Mouse (Mus musculus) kidney, adult 9 months (tissue): ENCODE data around the gene Mrtfb.

Experiments
- DNase-seq: peaks from one replicate; pipeline ENCODE4 v3.0.0; 2022

Gene Mrtfb

DNA sequence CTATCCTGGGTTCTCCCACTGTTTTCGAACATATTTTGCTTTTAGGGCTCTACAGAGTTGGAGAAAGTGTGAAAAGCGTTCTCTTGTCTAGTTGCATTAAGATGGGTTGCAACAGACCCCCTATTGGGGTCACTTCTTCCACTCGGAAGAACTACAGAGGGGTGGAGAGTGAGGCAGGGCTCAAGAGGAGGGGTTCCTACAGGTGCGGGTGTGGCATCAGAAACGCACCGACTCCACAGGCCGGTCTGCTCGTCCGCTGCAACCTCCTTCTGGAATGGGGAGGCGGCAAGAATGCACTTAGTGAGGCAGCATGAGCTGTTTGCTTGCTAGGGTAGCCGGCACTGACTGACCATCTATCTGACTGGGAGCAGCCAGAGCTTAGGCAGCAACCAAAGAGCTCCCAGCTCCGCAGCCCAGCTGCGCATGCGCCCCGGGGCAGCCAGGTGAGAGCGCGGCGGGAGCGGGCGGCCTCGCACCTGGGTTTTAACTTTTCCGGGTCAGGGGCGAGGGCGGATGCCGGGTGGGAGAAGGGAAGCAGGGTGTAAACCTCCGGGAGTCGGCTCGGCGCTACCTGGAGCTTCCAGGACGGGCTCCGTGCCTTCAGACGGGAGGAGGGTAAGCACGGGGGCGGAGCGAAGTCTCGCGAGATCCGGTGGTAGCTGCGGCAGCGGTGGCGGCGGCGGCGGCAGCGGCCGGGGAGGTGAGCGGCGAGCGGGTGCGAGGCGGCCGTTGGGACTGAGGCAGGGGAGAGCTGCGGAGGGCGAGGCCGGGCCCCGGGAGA lies at the start of gene Mrtfb:
Mrtfb (plus strand) TSS at position 627 of the 781 bp plus-strand sequence.
- peak; percentile 92 for DNase-seq

- no peak for DNase-seq
Observed at GRCm38 (mm10) chr16:13207649-13208048, 48.6 kb upstream of the Mrtfb start.

GRCm38 (mm10) chr16:13208087-13208486 lies 48.2 kb upstream of the Mrtfb start:
- DNase-seq: no peak

DNA sequence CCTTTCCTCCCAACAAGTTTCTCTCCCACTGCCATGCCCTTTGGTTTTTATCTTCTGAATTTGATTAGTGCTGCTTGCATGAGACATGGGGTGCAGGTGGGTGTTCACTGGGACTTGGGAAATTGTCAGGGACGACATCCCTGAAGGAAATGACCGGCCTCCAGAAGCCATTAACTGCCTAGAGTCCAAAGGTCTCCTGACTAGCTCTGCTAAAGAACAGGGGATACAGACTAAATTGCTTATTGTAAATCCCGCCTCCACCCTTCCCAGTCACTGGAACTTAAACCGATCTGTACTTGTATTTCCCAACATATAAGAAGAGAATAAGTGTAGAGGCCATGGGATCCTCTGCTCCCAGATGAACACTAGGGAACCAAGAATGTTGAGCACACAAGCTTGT lies 43.5 kb upstream of the Mrtfb start:
- no peak for DNase-seq

GRCm38 (mm10) chr16:13216116-13216952 lies 39.9 kb upstream of the Mrtfb start:
- DNase-seq: peak; percentile 19

DNA sequence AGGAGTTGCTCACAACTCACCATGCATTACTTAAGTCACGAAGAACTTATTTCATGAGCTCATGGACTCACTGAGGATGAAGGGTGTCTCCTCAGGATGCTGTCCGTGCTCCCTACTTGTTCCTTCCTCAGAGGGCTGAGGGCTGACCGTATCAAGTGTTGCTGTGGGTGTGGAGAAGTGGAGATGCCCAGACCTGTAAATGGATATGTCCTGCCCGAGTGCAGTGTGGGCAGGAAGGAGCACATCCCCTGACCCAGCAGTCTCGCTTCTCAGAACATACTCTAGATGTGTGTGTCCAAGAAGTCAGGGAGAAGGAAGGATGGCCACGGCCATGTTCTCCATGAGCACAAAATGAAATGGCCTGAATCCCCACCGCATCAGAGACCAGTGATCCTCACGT lies 38.3 kb upstream of the Mrtfb start:
- no peak for DNase-seq

DNA sequence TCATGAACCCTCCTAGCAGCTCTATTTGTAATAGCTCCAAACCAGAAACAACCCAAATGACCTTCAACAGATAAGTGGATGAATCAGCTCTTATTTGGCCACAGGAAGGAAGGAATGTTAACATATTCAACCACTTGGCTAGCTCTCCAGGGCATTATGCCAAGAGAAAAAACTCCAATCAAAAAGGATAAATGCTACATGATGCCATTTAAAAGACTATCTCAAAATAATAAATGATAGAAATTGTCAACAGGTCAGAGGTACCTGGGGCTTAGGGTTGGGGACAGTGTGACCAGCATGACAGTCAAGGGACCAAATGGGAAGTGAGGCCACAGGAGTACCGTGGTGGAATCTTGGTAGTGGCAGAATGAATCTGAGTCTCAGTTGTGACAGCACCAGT lies 34.8 kb upstream of the Mrtfb start:
- peak; percentile 34 for DNase-seq

- DNase-seq: no peak
Observed at GRCm38 (mm10) chr16:13232043-13232442, 24.2 kb upstream of the Mrtfb start.

- DNase-seq: peak; percentile 62
Observed at GRCm38 (mm10) chr16:13232912-13233802, 23.1 kb upstream of the Mrtfb start.

GRCm38 (mm10) chr16:13239039-13239438 lies 17.2 kb upstream of the Mrtfb start:
- no peak for DNase-seq

- DNase-seq: no peak
Observed at GRCm38 (mm10) chr16:13239544-13239943, 16.7 kb upstream of the Mrtfb start.

DNA sequence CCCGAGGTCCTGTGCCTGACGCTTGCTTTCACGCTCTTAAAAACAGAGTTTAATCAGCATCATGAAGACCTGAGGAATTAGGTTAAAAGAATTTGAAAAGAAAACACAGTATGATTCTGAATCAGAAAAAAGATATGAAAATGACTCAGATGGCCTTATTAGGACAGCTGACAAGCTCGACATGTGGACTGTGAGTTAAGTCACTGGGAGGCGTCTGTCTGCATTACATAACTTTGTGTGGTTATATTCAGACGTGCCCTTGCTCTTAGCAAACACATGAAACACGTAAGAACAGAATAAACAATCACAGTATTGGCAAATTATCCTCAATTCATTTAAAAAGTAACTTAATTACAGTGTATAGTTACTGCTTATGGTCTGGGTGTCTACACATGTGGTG lies 16.0 kb upstream of the Mrtfb start:
- DNase-seq: no peak

DNA sequence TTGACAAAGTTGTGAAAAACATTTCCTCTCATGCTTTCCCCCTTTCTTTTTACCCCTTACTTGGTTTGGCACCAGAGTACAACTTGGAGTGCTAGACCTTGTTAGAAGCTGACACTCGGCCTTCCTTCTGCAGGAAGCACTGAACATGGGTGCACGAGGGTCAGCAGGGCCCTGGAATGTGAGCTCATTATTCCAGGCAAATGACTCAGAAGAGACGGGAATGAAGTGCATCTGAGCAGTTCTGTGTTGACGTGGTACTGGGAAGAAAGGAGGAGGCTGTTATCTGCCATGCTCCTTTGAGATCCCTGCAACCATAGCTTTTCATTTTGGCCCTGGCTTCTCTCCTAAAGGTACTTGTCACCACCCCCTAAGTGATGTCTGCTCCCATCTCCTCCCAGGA lies 10.6 kb upstream of the Mrtfb start:
- DNase-seq: no peak

DNA sequence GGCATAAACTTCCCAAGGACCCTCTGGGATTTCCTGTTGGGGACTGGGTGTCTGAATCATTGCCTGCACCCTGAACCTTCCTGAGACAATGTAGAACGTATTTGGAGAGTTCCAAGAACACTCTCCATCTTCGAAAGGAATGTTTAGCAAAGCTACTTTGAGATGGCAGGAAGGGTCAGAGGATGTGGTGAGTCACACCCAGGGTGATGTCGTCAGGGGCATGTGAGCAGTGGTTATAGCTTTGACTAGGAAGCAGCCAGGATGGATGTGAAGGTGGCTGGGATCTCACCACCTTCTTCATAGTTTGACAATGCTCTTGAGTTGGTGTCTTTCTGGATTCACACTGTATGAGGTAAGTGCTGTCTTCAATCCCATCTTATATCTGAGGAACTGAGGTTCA lies 9.4 kb upstream of the Mrtfb start:
- no peak for DNase-seq

DNA sequence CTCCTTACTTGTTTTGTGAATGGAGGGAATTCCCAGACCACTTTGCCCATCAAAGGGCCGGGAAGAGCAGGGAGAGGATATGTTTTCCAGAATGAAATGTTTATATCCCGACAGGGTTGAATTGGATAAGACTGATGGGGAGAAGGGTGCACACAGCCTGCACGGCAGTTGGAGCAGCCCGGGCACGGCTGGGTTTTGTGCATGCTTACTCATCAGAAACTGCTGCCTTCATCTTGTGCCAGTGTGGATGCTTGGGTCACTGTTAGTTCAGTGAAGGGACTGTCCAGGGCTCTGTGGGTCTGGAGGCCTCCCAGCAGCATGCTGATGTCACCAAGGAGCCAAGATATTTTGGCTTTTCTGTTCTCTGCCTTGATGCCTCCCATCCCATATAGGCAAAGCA lies 6.2 kb upstream of the Mrtfb start:
- DNase-seq: no peak

DNA sequence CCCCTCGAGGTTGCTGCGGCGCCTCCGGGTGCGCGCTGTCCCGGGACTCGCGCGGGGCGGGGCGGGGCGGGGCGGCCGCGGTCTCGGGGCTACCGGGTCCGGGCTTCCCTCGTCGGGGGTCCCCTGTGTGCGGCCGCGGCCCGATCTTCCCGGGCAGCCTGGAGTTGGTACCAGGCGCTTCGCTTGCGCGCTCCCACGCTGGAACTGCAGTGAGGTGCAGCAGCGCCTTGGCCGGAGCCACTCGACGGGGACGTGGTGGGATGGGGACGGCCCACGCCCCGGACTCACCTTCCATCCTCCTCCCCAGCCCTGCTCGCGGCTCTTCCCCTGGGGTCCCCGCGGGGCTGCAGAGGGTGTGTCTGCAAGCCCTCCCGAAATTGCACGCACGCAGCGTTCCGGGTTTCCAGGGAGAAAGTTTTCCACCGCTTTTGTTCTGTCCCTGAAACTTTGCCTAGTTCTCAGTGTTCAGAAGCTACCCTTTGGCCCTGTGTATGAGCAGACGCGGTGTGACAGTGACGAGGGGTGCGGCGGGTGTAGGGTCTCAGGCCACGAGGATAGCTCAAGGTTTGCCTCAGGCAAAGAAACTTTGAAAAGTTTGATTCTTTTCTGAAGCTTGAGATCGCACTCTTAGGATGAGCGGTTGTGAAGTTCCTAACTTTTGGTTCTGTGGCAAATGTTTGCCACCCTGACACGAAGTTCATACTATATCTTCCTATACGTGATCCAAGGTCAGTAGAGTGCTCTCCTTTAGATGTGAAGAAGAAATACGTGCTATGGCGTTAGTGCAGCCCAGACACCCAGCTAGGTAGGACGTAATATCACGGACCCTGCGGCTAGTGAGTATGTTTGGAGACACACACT lies 616 bp downstream of the Mrtfb start:
- DNase-seq: peak; percentile 27

- no peak for DNase-seq
Observed at GRCm38 (mm10) chr16:13257528-13257835, 1.2 kb downstream of the Mrtfb start.

DNA sequence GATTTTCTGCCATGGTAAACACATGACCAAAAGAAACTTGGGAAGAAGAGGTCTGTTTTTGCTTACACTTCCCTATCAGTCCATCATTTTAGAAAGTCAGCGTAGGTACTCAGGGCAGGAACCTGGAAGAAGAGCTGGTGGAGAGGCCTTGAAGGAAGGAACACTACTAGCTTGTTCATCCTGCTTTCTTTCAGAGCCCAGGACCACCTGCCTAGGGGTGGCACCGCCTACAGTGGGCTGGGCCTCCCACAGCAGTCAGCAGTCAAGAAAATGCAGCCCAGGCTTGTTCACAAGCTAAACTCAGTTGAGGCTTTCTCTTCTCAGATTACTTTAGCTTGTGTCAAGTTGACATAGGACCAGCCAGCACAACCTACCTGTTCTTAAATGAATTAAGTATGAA lies 2.7 kb downstream of the Mrtfb start:
- no peak for DNase-seq

GRCm38 (mm10) chr16:13266312-13266711 lies 10.0 kb downstream of the Mrtfb start:
- DNase-seq: no peak

DNA sequence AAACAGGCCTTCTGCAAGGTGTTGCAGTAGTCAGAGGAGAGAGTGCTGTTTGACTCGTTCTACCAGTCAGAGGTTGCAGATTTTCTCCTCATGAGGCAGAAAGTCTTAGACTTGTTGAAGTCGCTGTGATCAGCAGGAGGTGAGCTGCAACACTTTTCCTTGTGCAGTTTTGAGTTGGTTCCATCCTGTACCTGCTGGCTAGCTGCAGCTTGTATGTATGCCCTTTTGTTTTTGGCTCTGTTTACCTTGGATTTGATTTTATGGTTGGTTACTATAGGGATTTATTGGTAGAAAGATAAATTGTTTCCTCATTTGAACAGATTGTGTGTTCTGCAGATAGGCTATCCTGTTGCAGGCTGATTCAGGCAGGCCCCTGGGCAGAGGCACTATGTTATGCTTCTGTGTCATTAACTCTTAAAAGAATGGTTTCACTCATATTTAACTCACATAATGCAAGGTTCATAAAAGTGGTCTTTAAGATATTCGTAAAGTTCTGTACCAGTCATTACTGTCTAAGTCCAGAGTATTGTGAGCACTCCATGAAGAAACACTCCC lies 11.1 kb downstream of the Mrtfb start:
- DNase-seq: no peak

- DNase-seq: no peak
Observed at GRCm38 (mm10) chr16:13269426-13269825, 13.1 kb downstream of the Mrtfb start.

DNA sequence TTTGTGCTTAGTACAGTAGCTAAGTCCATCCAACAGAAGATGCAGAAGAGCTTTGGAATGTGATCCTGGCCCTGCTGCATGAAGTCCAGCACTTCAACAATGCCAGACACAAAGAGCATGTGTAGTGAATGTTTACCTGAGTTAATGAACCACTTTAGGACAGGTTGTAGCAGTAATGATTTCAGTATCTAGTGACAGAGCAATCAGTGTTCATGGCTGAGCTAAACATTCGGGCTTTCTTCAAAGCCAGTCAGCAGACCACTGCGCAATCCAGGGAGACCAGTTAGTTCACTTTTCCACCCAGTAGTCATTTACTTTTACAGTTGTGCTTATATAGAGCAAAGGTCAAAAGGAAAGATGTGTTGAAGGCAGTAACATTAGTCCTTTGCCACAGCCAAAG lies 20.0 kb downstream of the Mrtfb start:
- DNase-seq: peak; percentile 73
